Mouse (Mus musculus) midbrain, embryonic 14.5 days (tissue): ENCODE results near the gene Ugt2a1. TPM values are rescaled to one million over a fixed set of nuclear protein-coding genes. Genes with fewer than 3 reads are reported as not detected.
"Not testable (repeated sequence)": the region's sequence is repeated elsewhere in the genome, so short reads cannot be mapped to it uniquely, and the experiment has no call there.

ENCODE experiments used
- ATAC-seq: fragments of 200-750 bp; cut with Nextera tagmentation; 2 replicates; pipeline ENCODE4 v1.8.0; 2017; ENCODE audit warnings: moderate number of reproducible peaks, moderate library complexity; ENCODE audit not compliant: low FRiP score, low TSS enrichment
- DNase-seq: peaks from one replicate; pipeline ENCODE4 v3.0.0-alpha.2; 2015
- H3K27ac ChIP-seq: fragments of 300-500 bp; sonication (generic); replicated peaks from 2 replicates; pipeline ENCODE4 v1.5.1; 2014; ENCODE audit warnings: mild to moderate bottlenecking, low read depth, low read length, moderate library complexity
- H3K27me3 ChIP-seq: fragments of 300-500 bp; sonication (generic); 2 replicates; pipeline ENCODE4 v1.6.1; 2014; ENCODE audit warnings: low read length, control low read depth, mixed read lengths; ENCODE audit not compliant: control insufficient read depth, insufficient read depth
- H3K36me3 ChIP-seq: fragments of 300-500 bp; sonication (generic); 2 replicates; pipeline ENCODE4 v1.6.1; 2014; ENCODE audit warnings: low read length, control low read depth; ENCODE audit not compliant: control insufficient read depth, insufficient read depth
- H3K4me1 ChIP-seq: fragments of 300-500 bp; sonication (generic); 2 replicates; pipeline ENCODE4 v1.6.1; 2014; ENCODE audit warnings: mild to moderate bottlenecking, antibody characterized with exemption, low read length, control low read depth; ENCODE audit not compliant: control insufficient read depth, insufficient read depth
- H3K4me2 ChIP-seq: fragments of 300-500 bp; sonication (generic); 2 replicates; pipeline ENCODE4 v1.6.1; 2014; ENCODE audit warnings: mild to moderate bottlenecking, low read length, moderate library complexity
- H3K4me3 ChIP-seq: fragments of 300-500 bp; sonication (generic); replicated peaks from 2 replicates; pipeline ENCODE4 v1.5.1; 2014; ENCODE audit warnings: low read depth, low read length
- H3K9ac ChIP-seq: fragments of 300-500 bp; sonication (generic); replicated peaks from 2 replicates; pipeline ENCODE4 v1.6.1; 2014; ENCODE audit warnings: mild to moderate bottlenecking, low read length, moderate library complexity
- H3K9me3 ChIP-seq: fragments of 300-500 bp; sonication (generic); 2 replicates; pipeline ENCODE4 v1.6.1; 2016; ENCODE audit warnings: low read length, control low read depth, mixed read lengths; ENCODE audit not compliant: control insufficient read depth
- WGBS: fragments of 180-500 bp; shearing (Covaris S2); extraction: QIAGEN DNeasy Blood & Tissue Kit; methylation state at CpG from one replicate; pipeline ENCODE4 v1.1.7; 2014; 5-methylcytosine and 5-hydroxymethylcytosine counted together
- polyA plus RNA-seq: library from polyadenylated mRNA; unstranded; fragments of >200 nt; fragmentation: Nextera tagmentation; extraction: Ambion mirVana; gene quantifications from 2 replicates; pipeline ENCODE4 v1.2.1, GENCODE M21; 2014

Ugt2a1 gene
- polyA plus RNA-seq, 1 experiment from 2014 or later, result not detected

DNA sequence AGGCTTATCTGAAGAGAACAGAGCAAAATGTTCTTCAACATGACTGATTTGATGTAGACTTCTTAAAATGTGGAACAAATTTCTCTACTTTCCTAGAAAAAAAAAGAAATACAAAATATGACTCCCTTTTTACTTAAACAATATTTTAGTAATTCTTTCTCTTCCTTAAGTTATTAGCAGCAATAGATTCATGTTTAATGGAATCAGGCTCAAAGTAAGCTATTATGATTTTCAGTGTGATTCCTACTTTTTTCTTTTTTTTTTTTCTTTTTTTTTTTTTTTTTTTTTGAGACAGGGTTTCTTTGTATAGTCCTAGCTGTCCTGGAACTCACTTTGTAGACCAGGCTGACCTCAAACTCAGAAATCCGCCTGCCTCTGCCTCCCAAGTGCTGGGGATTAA is 4.0 kb downstream of the Ugt2a1 start, which contains the start of gene Gm43638:
Gene Gm43638 (minus strand): TSS at position 101 of the 400 bp plus-strand sequence.
- not testable (repeated sequence) for ATAC-seq, H3K9ac ChIP-seq, H3K27me3 ChIP-seq, H3K4me2 ChIP-seq, H3K9me3 ChIP-seq, DNase-seq, H3K36me3 ChIP-seq, H3K27ac ChIP-seq, H3K4me3 ChIP-seq, H3K4me1 ChIP-seq
- 94% methylated on average over 1 of the region's 1 CpGs for WGBS

- Histone ChIP-seq H3K27ac (no peak within 1 kb of the TSS), H3K4me3 (no peak within 1 kb of the TSS), H3K4me1 (no peaks in the 10 kb centered on the region), H3K4me2 (no peak within 1 kb of the TSS), H3K27me3 (no peaks in the 10 kb centered on the region), H3K9me3 (no peaks in the 10 kb centered on the region), H3K36me3 (no peaks in the 10 kb centered on the region), H3K9ac (no peak within 1 kb of the TSS)
- 86% methylated on average over 5 of the region's 5 CpGs for WGBS
- DNase-seq, result no peak
- ATAC-seq, result no peak
These were observed 8.5 kb downstream of the Ugt2a1 start, which contains the start of gene Ugt2a2 for GRCm38 (mm10) chr5:87482160-87482559. Gene Ugt2a2, minus strand, starts transcription at chr5:87482260.

DNA sequence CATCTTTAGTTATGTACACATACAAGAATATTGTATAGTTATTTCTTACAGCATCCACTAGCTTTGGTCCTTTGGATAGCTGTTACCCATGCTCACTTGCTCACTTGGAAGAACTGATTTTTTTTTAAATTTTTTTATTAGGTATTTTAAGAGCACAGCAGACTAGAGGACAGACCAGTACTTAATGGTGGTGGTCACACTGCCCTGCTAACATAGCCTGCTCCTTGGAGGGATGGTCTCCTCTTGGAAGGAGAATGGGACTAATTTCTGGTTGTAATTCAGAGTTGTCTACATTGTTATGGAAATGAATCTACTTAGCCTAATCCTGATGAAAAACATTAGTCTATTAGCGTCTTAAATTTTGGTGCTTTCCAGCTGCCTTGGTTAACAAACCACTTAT is 31.9 kb downstream of the Ugt2a1 start:
- no peaks in the 10 kb centered on the region for H3K27me3 ChIP-seq
- no peak overlapping the region for H3K9ac ChIP-seq
- ATAC-seq, result no peak
- no peak overlapping the region for H3K4me3 ChIP-seq
- H3K9me3 ChIP-seq, result no peaks in the 10 kb centered on the region
- no peaks in the 10 kb centered on the region for H3K4me1 ChIP-seq
- H3K4me2 ChIP-seq, result no peak overlapping the region
- no peak for DNase-seq
- H3K27ac ChIP-seq, result no peak overlapping the region
- WGBS, result 22% methylated on average over 1 of the region's 1 CpGs
- H3K36me3 ChIP-seq, result no peaks in the 10 kb centered on the region

DNA sequence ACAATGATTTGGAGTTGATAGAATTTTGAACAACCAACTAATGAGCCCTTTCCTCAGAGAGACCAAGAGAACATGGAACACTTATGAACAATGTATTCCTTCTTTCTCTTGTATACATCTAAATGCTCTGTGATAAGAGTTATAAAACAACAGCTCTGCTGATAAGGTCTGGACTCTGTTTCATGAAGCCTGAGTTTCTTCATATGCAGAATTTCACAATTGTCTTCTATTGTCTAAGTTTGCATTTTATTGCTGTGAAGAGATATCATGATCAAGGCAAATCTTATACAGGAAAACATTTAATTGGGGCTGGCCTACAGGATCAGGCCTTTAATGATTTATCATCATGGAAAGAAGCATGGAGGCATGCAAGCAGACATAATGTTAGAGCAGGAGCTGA is 33.0 kb downstream of the Ugt2a1 start:
- Histone ChIP-seq H3K27me3 (no peaks in the 10 kb centered on the region), H3K27ac (no peak overlapping the region), H3K4me3 (no peak overlapping the region), H3K36me3 (no peaks in the 10 kb centered on the region), H3K4me2 (no peak overlapping the region), H3K9ac (no peak overlapping the region), H3K4me1 (no peaks in the 10 kb centered on the region), H3K9me3 (no peaks in the 10 kb centered on the region)
- no peak for DNase-seq
- ATAC-seq, result no peak

DNA sequence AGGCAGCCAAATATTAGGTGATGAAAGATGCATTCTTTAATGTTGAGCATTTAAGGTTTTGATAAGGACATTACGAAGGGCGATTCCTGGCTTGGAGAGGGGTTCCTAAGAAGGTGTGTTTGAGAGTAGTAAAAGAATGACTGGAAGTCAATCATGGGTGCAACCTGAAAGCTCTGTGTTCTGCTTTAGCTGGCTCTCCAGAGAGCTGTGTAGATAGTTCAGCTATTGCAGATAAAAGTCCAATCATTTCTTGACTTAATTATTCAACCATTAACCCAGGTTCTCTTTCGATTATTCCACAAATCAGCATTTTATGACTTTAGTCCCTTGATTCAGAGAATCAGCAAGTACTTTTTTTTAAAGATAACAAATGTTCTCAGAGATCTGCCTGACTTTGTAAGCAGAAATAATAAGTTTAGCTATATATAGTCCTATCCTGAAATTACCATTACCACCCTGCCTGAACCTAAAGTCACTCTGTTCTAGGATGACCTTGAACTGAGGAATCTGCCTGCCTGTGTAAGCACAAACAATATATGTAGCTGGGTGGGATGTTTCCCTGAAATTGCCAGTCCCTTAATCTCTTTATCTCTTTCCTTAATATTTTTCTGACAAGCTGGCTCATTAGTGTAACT is 34.3 kb downstream of the Ugt2a1 start:
- Histone ChIP-seq H3K4me3 (no peak overlapping the region), H3K4me1 (no peaks in the 10 kb centered on the region), H3K9me3 (no peaks in the 10 kb centered on the region), H3K4me2 (no peak overlapping the region), H3K36me3 (no peaks in the 10 kb centered on the region), H3K27me3 (no peaks in the 10 kb centered on the region), H3K9ac (no peak overlapping the region), H3K27ac (no peak overlapping the region)
- no peak for ATAC-seq
- 94% methylated on average over 3 of the region's 3 CpGs for WGBS
- DNase-seq, result no peak

DNA sequence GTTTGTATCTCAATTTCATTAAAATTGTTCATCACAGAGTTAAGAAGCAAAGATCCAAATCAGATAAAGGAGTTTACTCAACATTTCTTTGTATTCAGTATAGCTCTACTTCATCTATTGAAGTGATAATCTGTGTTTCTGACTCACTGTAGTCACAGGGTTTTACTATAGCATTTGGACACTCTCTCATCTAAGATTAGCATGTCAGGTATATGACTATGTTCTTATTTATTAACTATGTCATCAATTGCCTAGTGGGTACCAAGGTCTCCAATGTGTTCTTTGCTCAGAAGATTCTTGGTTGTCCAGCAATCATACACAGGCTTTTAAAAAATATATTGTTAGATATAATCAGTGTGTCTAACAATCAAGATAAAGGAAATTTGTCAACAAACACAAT is 35.2 kb downstream of the Ugt2a1 start:
- H3K9me3 ChIP-seq, result no peaks in the 10 kb centered on the region
- no peaks in the 10 kb centered on the region for H3K27me3 ChIP-seq
- ATAC-seq (no peak), DNase-seq (no peak)
- H3K36me3 ChIP-seq, result no peaks in the 10 kb centered on the region
- H3K9ac ChIP-seq, result no peak overlapping the region
- no peak overlapping the region for H3K4me2 ChIP-seq
- H3K4me3 ChIP-seq, result no peak overlapping the region
- H3K4me1 ChIP-seq, result no peaks in the 10 kb centered on the region
- no peak overlapping the region for H3K27ac ChIP-seq

DNA sequence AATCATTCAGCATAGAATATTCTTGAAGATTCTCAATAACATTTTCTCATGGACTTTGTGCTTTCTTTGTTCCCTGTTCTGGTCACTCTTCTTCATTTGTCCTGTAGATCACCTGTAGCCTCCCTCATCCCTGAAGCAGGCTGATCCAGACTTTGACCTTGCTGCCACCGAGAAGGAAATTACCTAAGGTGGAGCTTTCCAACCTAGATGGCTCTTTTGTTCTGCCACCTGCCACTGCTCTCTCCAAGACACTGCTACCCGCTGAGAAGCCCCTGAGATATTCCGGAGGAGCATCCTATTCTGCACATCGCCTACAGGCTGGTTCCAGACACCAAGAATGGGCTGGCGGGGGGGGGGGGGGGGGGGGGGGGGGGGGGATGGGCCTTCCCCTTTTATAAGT is 38.2 kb downstream of the Ugt2a1 start:
- not testable (repeated sequence) for DNase-seq, H3K4me3 ChIP-seq, H3K9ac ChIP-seq, H3K4me1 ChIP-seq, H3K4me2 ChIP-seq, H3K9me3 ChIP-seq, H3K27ac ChIP-seq, ATAC-seq, H3K27me3 ChIP-seq, H3K36me3 ChIP-seq
- 76% methylated on average over 4 of the region's 5 CpGs for WGBS

GRCm38 (mm10) chr5:87436264-87436663 is 54.4 kb downstream of the Ugt2a1 start:
- peak; percentile 46 for DNase-seq
- ATAC-seq, result no peak
- 46% methylated on average over 3 of the region's 3 CpGs for WGBS

DNA sequence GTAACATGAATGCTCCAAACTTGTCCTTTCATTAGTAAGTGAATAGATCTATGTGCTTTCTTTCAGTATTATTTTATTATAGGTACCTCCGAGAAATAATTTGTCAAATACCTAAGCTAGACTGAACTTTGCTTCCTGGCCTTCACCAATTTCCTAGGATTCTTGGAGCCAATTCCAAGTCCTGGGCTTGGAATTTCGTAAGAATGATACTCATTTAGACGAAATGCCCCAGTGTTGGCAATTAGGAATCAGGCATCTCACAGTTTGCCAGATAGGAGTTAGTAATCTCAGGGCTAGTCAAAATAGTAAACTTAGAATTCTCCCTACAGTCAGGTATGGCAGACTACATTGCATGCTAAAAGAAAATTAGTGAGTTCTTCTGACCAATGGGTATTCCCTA is 65.0 kb downstream of the Ugt2a1 start:
- no peak overlapping the region for H3K27ac ChIP-seq
- H3K4me2 ChIP-seq, result no peak overlapping the region
- H3K36me3 ChIP-seq, result no peaks in the 10 kb centered on the region
- WGBS, result 88% methylated on average over 3 of the region's 3 CpGs
- H3K27me3 ChIP-seq, result no peaks in the 10 kb centered on the region
- no peak overlapping the region for H3K4me3 ChIP-seq
- H3K9ac ChIP-seq, result no peak overlapping the region
- DNase-seq (no peak), ATAC-seq (no peak)
- H3K4me1 ChIP-seq, result no peaks in the 10 kb centered on the region
- H3K9me3 ChIP-seq, result no peaks in the 10 kb centered on the region

More at GRCm38 (mm10) chr5:87436264-87436663, 54.4 kb downstream of the Ugt2a1 start:
- Histone ChIP-seq H3K9ac (no peak overlapping the region), H3K4me3 (no peak overlapping the region), H3K27me3 (no peaks in the 10 kb centered on the region), H3K9me3 (no peaks in the 10 kb centered on the region), H3K36me3 (no peaks in the 10 kb centered on the region), H3K4me1 (no peaks in the 10 kb centered on the region), H3K27ac (no peak overlapping the region), H3K4me2 (no peak overlapping the region)
